Mouse (Mus musculus) embryonic facial prominence, embryonic 13.5 days (tissue): ENCODE data around the gene Mn1. TPM values are rescaled to one million over a fixed set of nuclear protein-coding genes. Genes with fewer than 3 reads are reported as not detected.
A peak's percentile ranks its signal among the peaks of the same experiment; 100 is the strongest.

ENCODE experiments used
- ATAC-seq: fragments of 200-750 bp; cut with Nextera tagmentation; 2 replicates; pipeline ENCODE4 v1.8.0; 2017; ENCODE audit warnings: low read depth; ENCODE audit not compliant: insufficient number of reproducible peaks, insufficient read depth, low FRiP score, low TSS enrichment
- H3K27ac ChIP-seq: fragments of 300-500 bp; sonication (generic); 2 replicates; pipeline ENCODE4 v1.5.1; 2015; ENCODE audit warnings: moderate library complexity, mild to moderate bottlenecking, inconsistent platforms
- H3K27me3 ChIP-seq: fragments of 300-500 bp; sonication (generic); 2 replicates; pipeline ENCODE4 v1.6.1; 2015; ENCODE audit warnings: mild to moderate bottlenecking, inconsistent platforms
- H3K36me3 ChIP-seq: fragments of 300-500 bp; sonication (generic); 2 replicates; pipeline ENCODE4 v1.6.1; 2015; ENCODE audit warnings: mild to moderate bottlenecking, inconsistent platforms
- H3K4me1 ChIP-seq: fragments of 300-500 bp; sonication (generic); 2 replicates; pipeline ENCODE4 v1.6.1; 2015; ENCODE audit warnings: inconsistent platforms
- H3K4me2 ChIP-seq: fragments of 300-500 bp; sonication (generic); 2 replicates; pipeline ENCODE4 v1.6.1; 2015; ENCODE audit warnings: moderate library complexity, mild to moderate bottlenecking, inconsistent platforms
- H3K4me3 ChIP-seq: fragments of 300-500 bp; sonication (generic); 2 replicates; pipeline ENCODE4 v1.5.1; 2015; ENCODE audit warnings: mild to moderate bottlenecking, inconsistent platforms
- H3K9ac ChIP-seq: fragments of 300-500 bp; sonication (generic); 2 replicates; pipeline ENCODE4 v1.6.1; 2015; ENCODE audit warnings: mild to moderate bottlenecking, inconsistent platforms
- H3K9me3 ChIP-seq: fragments of 300-500 bp; sonication (generic); 2 replicates; pipeline ENCODE4 v1.6.1; 2016; ENCODE audit warnings: inconsistent platforms
- WGBS: fragments of 180-500 bp; shearing (Covaris S2); methylation state at CpG from one replicate; pipeline ENCODE4 v1.1.7; 2015; ENCODE audit warnings: mixed read lengths; 5-methylcytosine and 5-hydroxymethylcytosine counted together
- polyA plus RNA-seq: library from polyadenylated mRNA; unstranded; fragments of >200 nt; fragmentation: Nextera tagmentation; extraction: Ambion mirVana; gene quantifications from 2 replicates; pipeline ENCODE4 v1.2.1, GENCODE M21; 2015

The Mn1 gene
- 46.6 and 51.3 TPM in 2 replicates for polyA plus RNA-seq

- H3K9me3 ChIP-seq = no peaks in the 10 kb centered on the region
- peaks cover 14% of the 10 kb centered on the region; the same call in 1 of the 2 replicates for H3K27me3 ChIP-seq
- WGBS = 0% methylated on average over 85 of the region's 88 CpGs
- peak within 1 kb of the TSS; percentile 93 for H3K4me3 ChIP-seq
- peaks cover 34% of the 10 kb centered on the region for H3K36me3 ChIP-seq
- peaks cover 62% of the 10 kb centered on the region for H3K4me1 ChIP-seq
- peak within 1 kb of the TSS; percentile 99 for H3K9ac ChIP-seq
- H3K4me2 ChIP-seq = peak within 1 kb of the TSS; percentile 97
- H3K27ac ChIP-seq = peak within 1 kb of the TSS; percentile 95
- peak; percentile 88 for ATAC-seq
Observed at GRCm38 (mm10) chr5:111416591-111417374, at the start of gene Mn1. TSS of gene Mn1 (plus strand) at chr5:111417362.

DNA sequence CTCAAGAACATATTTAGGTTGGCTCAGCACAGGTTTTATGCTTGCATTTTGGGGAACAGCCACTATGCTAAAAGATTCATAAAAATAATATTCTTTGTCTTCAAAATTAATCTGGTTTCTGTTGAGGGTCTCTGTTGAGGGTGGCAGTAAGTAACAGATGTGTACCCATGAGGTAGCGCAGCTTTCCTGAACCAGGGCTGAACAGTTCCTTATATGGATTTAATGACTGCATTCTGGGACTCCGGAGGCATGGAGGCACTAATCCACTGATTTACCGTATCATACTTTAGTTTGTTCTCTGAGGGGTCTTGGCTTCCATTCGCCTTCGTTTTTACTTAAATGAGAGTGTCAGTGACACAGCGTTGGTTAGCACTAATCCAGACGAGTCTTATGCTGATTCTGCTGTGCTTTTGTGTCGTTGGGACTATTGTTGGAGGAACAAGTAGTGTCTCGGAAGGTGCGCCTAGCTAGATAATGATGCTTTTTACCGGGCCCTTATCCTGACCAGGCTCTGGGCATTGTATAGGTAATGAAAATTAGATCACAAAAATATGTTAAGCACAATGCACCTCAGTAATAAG lies 49.1 kb upstream of the Mn1 start:
- H3K9me3 ChIP-seq = no peaks in the 10 kb centered on the region
- no peak overlapping the region; the same call in 1 of the 2 replicates for H3K27ac ChIP-seq
- peaks cover 47% of the 10 kb centered on the region for H3K36me3 ChIP-seq
- no peak for ATAC-seq
- H3K27me3 ChIP-seq = no peaks in the 10 kb centered on the region
- no peak overlapping the region for H3K4me3 ChIP-seq
- 70% methylated on average over 11 of the region's 11 CpGs for WGBS
- H3K4me1 ChIP-seq = peaks cover 29% of the 10 kb centered on the region; the same call in 1 of the 2 replicates
- H3K9ac ChIP-seq = no peak overlapping the region
- no peak overlapping the region for H3K4me2 ChIP-seq

GRCm38 (mm10) chr5:111368576-111368975 lies 48.6 kb upstream of the Mn1 start:
- Histone ChIP-seq H3K36me3 (peaks cover 52% of the 10 kb centered on the region), H3K4me3 (no peak overlapping the region), H3K9me3 (no peaks in the 10 kb centered on the region), H3K27me3 (no peaks in the 10 kb centered on the region), H3K4me1 (peaks cover 26% of the 10 kb centered on the region; the same call in 1 of the 2 replicates), H3K4me2 (no peak overlapping the region), H3K9ac (no peak overlapping the region), H3K27ac (no peak overlapping the region; the same call in 1 of the 2 replicates)
- no peak for ATAC-seq
- WGBS = 71% methylated on average over 5 of the region's 5 CpGs

DNA sequence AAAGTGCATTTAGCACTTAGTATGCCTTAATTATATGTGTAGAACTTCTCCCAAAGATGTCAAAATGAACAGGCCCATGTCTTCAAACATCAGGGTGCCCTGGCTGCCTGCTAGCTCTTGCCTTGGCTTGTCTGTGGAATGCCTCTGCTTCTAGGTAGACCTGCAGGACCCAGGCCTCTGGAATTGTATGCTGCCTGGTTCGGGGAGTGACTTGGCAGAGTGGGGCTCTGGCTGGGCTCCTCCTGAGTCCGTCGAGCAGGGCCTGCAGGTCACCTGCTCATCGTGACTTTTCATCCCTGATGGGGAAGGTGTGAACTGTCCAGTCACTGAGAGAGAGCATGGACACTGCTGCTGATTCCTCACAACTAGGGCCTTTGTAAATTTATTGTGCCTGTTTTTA lies 41.5 kb upstream of the Mn1 start:
- H3K27me3 ChIP-seq = no peaks in the 10 kb centered on the region
- ATAC-seq = no peak
- WGBS = 61% methylated on average over 4 of the region's 4 CpGs
- H3K9ac ChIP-seq = peak overlapping the region; percentile 46; the same call in 1 of the 2 replicates
- peaks cover 51% of the 10 kb centered on the region for H3K4me1 ChIP-seq
- H3K27ac ChIP-seq = peak overlapping the region; percentile 94
- H3K4me3 ChIP-seq = no peak overlapping the region
- H3K36me3 ChIP-seq = peaks cover 70% of the 10 kb centered on the region
- H3K4me2 ChIP-seq = peak overlapping the region; percentile 33
- H3K9me3 ChIP-seq = no peaks in the 10 kb centered on the region

DNA sequence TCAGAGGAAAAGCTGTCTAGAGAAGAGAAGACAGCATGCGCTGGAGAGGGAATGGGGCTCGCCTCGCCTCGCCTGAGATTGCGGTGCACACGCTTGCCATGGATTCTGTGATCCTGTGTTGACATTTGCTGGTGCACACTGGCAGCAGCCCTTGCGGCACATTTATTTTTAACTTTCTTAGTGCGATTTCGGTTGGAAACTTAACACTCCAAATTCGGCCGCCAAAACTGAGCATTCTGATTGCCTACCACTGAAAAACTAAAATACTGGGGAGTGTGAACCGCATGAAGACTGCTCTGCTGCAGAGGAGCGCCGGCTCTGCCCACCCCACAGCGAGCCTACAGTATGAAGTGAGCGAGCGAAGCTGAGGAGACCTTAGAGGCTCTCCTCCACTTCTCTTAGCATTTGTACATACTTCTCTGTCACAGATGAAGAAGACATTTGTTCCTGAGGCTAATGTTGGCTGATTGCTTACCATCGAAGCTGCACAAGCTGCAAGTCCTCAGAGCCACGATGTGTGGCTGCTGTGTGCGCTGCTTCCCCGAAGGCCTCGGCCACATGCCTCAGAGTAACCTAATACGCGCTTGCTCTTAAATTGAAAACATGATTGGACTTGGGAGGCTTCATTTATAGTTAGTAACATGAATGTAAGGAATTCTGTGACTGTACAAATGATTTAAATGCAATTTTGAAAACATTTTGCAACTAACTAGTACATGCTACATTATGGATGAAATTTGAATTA lies 40.7 kb upstream of the Mn1 start:
- Histone ChIP-seq H3K4me3 (no peak overlapping the region), H3K36me3 (peaks cover 70% of the 10 kb centered on the region), H3K27me3 (no peaks in the 10 kb centered on the region), H3K9me3 (no peaks in the 10 kb centered on the region), H3K27ac (peak overlapping the region; percentile 94), H3K9ac (peak overlapping the region; percentile 46; the same call in 1 of the 2 replicates), H3K4me1 (peaks cover 51% of the 10 kb centered on the region), H3K4me2 (peak overlapping the region; percentile 33)
- WGBS = 30% methylated on average over 24 of the region's 24 CpGs
- 0 out of 2 replicates have a peak, but pooled peaks have one; percentile 43 for ATAC-seq

GRCm38 (mm10) chr5:111378126-111378993 lies 38.8 kb upstream of the Mn1 start:
- no peak for ATAC-seq
- WGBS = 49% methylated on average over 7 of the region's 7 CpGs
- Histone ChIP-seq H3K4me1 (peaks cover 59% of the 10 kb centered on the region), H3K36me3 (peaks cover 63% of the 10 kb centered on the region), H3K27ac (0 out of 2 replicates have a peak overlapping the region, but pooled peaks have one; percentile 23), H3K27me3 (no peaks in the 10 kb centered on the region), H3K9ac (0 out of 2 replicates have a peak overlapping the region, but pooled peaks have one; percentile 21), H3K9me3 (no peaks in the 10 kb centered on the region), H3K4me2 (no peak overlapping the region), H3K4me3 (no peak overlapping the region)

DNA sequence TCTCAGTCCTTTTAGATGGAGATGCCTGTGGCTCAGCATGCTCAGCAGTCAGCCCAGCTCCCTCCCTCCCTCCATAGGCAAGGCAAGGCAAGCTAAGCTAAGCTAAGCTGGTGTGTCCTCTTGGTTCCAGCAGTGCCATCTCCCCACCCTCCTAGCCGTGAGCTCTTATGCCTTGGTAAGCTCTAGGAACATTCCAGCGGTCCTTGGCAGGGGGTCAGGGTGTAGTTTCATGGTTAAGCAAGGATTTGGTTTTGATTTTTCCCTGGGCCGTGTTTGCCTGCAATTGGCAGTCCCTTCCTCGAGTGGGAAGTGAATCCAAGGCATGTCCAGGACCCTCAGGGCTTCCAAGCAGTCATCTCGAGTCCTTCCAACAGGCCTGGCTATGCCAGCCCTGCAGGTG lies 33.8 kb upstream of the Mn1 start:
- Histone ChIP-seq H3K27ac (peak overlapping the region; percentile 87), H3K4me2 (peak overlapping the region; percentile 5; the same call in 1 of the 2 replicates), H3K36me3 (peaks cover 86% of the 10 kb centered on the region), H3K9me3 (no peaks in the 10 kb centered on the region), H3K27me3 (no peaks in the 10 kb centered on the region), H3K9ac (no peak overlapping the region), H3K4me3 (no peak overlapping the region), H3K4me1 (peaks cover 32% of the 10 kb centered on the region)
- no peak for ATAC-seq
- 29% methylated on average over 5 of the region's 5 CpGs for WGBS

GRCm38 (mm10) chr5:111390911-111391310 lies 26.3 kb upstream of the Mn1 start:
- Histone ChIP-seq H3K27ac (no peak overlapping the region), H3K9me3 (no peaks in the 10 kb centered on the region), H3K36me3 (peaks cover 34% of the 10 kb centered on the region), H3K4me2 (no peak overlapping the region), H3K4me1 (peaks cover 44% of the 10 kb centered on the region), H3K4me3 (no peak overlapping the region), H3K9ac (no peak overlapping the region), H3K27me3 (no peaks in the 10 kb centered on the region)
- ATAC-seq = no peak
- 78% methylated on average over 10 of the region's 10 CpGs for WGBS

DNA sequence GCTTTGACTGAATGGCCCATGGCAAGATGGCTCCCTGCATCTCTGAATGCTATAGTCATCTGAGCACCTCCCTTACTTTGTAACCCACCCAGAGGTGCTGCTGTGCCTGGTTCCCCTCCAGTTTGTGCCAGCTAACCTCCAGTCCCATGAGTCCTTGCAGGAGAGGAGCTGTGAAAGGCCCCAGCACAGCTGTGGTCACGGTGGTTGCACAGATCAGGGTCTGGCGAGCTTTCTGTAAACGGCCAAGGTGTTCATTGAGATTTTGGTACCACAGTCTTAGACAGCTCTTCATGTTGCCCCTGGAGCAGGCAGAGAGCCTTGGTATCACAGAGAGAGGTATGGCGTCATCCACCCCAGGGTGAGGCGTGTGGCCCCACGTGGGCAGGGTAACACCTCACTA lies 25.7 kb upstream of the Mn1 start:
- ATAC-seq = no peak
- Histone ChIP-seq H3K9me3 (no peaks in the 10 kb centered on the region), H3K27me3 (no peaks in the 10 kb centered on the region), H3K4me1 (peaks cover 50% of the 10 kb centered on the region), H3K4me3 (no peak overlapping the region), H3K36me3 (peaks cover 29% of the 10 kb centered on the region), H3K27ac (no peak overlapping the region), H3K4me2 (no peak overlapping the region), H3K9ac (no peak overlapping the region)
- 81% methylated on average over 6 of the region's 6 CpGs for WGBS

DNA sequence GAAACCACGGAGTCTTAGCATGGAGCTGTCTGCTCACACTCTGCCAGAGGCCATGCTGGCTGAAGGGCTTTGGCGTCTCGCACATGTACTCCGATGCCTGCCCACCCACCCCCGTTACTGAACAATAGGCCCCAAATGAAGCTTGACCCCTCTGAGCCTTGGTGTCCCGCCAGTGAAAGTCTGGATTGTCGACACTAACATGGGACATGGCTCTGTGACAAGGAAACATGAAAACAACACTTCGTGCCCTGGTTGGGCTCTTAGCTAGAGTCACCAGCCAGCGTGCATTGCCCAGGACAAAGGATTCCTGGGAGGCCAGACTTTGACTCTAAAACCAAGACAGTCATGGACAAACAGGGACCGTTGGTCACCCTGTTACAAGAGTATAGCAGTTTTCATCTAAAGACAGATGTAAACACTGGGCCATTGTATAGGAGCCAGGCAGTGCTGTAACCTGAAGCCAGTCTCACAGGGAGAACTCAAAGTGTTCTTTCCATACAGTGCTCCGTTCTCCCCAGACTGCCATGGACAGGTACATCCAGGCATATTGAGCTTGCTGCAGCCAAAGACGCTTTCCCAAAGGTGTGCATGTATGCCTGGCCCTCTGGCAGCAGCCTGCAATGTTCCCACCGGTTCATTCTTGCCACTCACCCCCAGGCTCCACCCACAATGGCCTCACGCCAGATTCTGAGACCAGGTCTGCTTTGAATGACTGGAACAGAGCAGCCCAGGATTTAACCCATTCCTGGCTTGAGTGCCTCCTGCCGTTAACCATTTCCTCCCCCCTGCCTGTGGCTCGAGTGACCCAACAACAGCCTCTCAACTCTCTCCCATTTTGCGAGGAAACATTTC lies 23.6 kb upstream of the Mn1 start:
- peaks cover 71% of the 10 kb centered on the region for H3K4me1 ChIP-seq
- peak overlapping the region; percentile 25 for H3K4me3 ChIP-seq
- peaks cover 10% of the 10 kb centered on the region for H3K36me3 ChIP-seq
- no peaks in the 10 kb centered on the region for H3K9me3 ChIP-seq
- 0 out of 2 replicates have a peak overlapping the region, but pooled peaks have one; percentile 32 for H3K9ac ChIP-seq
- peak; percentile 70 for ATAC-seq
- H3K27ac ChIP-seq = peak overlapping the region; percentile 90
- peak overlapping the region; percentile 52 for H3K4me2 ChIP-seq
- 6% methylated on average over 17 of the region's 17 CpGs for WGBS
- H3K27me3 ChIP-seq = no peaks in the 10 kb centered on the region
